Mouse (Mus musculus) ES-E14 (cell line): ENCODE measurements around the gene Asic2.

ENCODE experiments used
- CHD2 ChIP-seq: IDR thresholded peaks from 2 replicates; pipeline ENCODE4 v1.6.1; 2014; ENCODE audit warnings: mild to moderate bottlenecking, low read depth, low read length, inconsistent platforms
- HCFC1 ChIP-seq: IDR thresholded peaks from 2 replicates; pipeline ENCODE4 v1.6.1; 2012; ENCODE audit warnings: low read length, inconsistent platforms, borderline replicate concordance; ENCODE audit not compliant: insufficient read depth
- MAFK ChIP-seq: IDR thresholded peaks from 2 replicates; pipeline ENCODE4 v1.6.1; 2014; ENCODE audit warnings: mild to moderate bottlenecking, low read depth, low read length, inconsistent platforms; ENCODE audit not compliant: insufficient read depth
- ZC3H11A ChIP-seq: IDR thresholded peaks from 2 replicates; pipeline ENCODE4 v1.6.1; 2012; ENCODE audit warnings: low read depth, mild to moderate bottlenecking, inconsistent platforms, low read length, borderline replicate concordance
- ZNF384 ChIP-seq: IDR thresholded peaks from 2 replicates; pipeline ENCODE4 v1.6.1; 2012; ENCODE audit warnings: low read depth, low read length, inconsistent platforms

- no peak for TF ChIP-seq HCFC1
- no peak for TF ChIP-seq MAFK
- no peak for TF ChIP-seq ZC3H11A
- TF ChIP-seq ZNF384, result no peak
- TF ChIP-seq CHD2, result no peak
Measured at GRCm38 (mm10) chr11:81543189-81543588, 425.1 kb downstream of the Asic2 start.
